Mouse (Mus musculus) liver, embryonic 14.5 days (tissue): ENCODE results near the gene Adh6a.

Experiments used
- CTCF ChIP-seq: IDR thresholded peaks from 2 replicates; pipeline ENCODE4 v1.5.1; 2016; ENCODE audit warnings: antibody characterized with exemption, low read depth, control low read depth
- EP300 ChIP-seq: IDR thresholded peaks from 2 replicates; pipeline ENCODE4 v1.6.1; 2016; ENCODE audit warnings: antibody characterized with exemption, low read depth

DNA sequence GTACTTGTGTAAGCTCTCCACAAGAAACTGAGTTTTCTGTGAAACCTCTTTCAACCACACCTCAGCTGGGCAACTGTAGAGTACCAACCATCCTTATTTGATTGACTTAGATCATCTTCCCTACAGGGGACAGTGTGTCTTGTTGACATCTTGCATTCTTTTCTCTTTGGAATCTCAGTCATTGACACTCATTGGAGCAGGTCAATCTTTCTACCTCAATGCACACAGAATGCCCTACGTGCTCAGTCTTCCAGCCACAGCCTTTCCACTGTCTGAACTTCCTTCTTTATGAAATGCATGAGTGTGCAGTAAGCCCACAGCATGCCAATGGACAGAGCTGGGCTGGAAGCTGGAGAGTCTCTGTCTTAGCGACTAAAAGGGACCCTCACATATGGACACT, 22.4 kb upstream of the Adh6a start:
- no peak for TF ChIP-seq CTCF
- TF ChIP-seq EP300, result no peak
